ENCODE assay signal across 29 mouse cellular contexts in the genomic region with DNA sequence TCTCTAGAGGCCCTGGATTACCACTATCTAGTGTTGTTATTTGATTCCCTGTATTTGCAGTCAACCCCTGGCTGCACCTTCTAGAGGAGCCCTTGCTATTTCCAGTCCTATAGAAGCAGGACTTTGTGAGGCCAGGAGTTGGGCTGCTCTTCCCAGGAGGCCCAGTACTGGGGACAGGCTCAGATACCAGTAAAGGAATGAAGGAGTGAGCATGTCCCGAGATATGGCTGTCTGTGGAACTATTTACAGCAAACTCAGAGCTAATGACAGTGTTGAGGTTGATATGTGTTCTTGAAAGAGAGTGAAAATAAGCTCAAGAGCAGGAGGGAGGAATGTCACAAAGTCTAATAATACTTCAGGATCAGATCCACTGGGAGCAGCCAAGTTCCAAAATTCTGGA. TPM values are rescaled to one million over a fixed set of nuclear protein-coding genes. Genes with fewer than 3 reads are reported as not detected.
"Had no signal": no experiment of that assay in that cellular context is flagged by ENCODE, and none has a peak within 500 bp of the region (broad histone marks: within the 10 kb centered on the region; RNA-seq: fewer than 3 reads in every experiment).

No protein-coding gene starts in this region.

- H3K4me3 ChIP-seq: left cerebral cortex, adult 2 months; liver, embryonic 13.5 days had no signal

- H3K4me1 ChIP-seq: liver, embryonic 13.5 days had no signal

- H3K4me2 ChIP-seq: liver, embryonic 13.5 days; midbrain, embryonic 11.5 days had no signal

- DNase-seq: layer of hippocampus, postnatal 36 days; liver, embryonic 13.5 days; lung, adult 2 months; lung, postnatal 14 days; lung, postnatal 4 days; midbrain, embryonic 14.5 days; thymus, adult 18-20 months; thymus, postnatal 36 days had no signal

- H3K9ac ChIP-seq: liver, embryonic 13.5 days had no signal

- H3K27ac ChIP-seq: left cerebral cortex, adult 2 months; liver, embryonic 13.5 days had no signal

- H3K36me3 ChIP-seq: liver, embryonic 13.5 days had no signal

- H3K27me3 ChIP-seq: liver, embryonic 13.5 days had no signal

- H3K9me3 ChIP-seq: liver, embryonic 13.5 days had no signal

RNA-seq across cellular contexts. Expression of gene Ceacam15, which starts 1.7 kb away (rescaled TPM):
- total RNA-seq: layer of hippocampus, adult 8-10 months; layer of hippocampus, postnatal 10 days; layer of hippocampus, postnatal 36 days; left cerebral cortex, adult 2 months; left cerebral cortex, postnatal 10 days; left cerebral cortex, postnatal 36 days; liver, adult 2 months; megakaryocyte progenitor cell, adult 5-6 weeks; megakaryocyte-erythroid progenitor cell, adult 5-6 weeks; midbrain, postnatal 0 days had no signal
- polyA plus RNA-seq: limb, embryonic 11.5 days; limb, embryonic 14.5 days; liver, adult 2 months; liver, embryonic 13.5 days; liver, embryonic 16.5 days; lung, adult 2 months; lung, embryonic 16.5 days; midbrain, embryonic 11.5 days; midbrain, embryonic 14.5 days; midbrain, postnatal 0 days; neural tube, embryonic 11.5 days; neural tube, embryonic 14.5 days; small intestine, adult 2 months; spleen, adult 2 months; stomach, embryonic 16.5 days; urinary bladder, adult 2 months had no signal

RNA-seq across cellular contexts. Expression of gene Ceacam9, which starts 47.9 kb away (rescaled TPM):
- total RNA-seq: layer of hippocampus, adult 8-10 months; layer of hippocampus, postnatal 10 days; layer of hippocampus, postnatal 36 days; left cerebral cortex, postnatal 10 days; liver, adult 2 months; megakaryocyte progenitor cell, adult 5-6 weeks; megakaryocyte-erythroid progenitor cell, adult 5-6 weeks; midbrain, postnatal 0 days had no signal
- polyA plus RNA-seq: limb, embryonic 11.5 days; liver, adult 2 months; liver, embryonic 13.5 days; liver, embryonic 16.5 days; lung, adult 2 months; lung, embryonic 16.5 days; midbrain, embryonic 11.5 days; midbrain, embryonic 14.5 days; neural tube, embryonic 11.5 days; small intestine, adult 2 months; spleen, adult 2 months; stomach, embryonic 16.5 days; testis, adult 2 months; urinary bladder, adult 2 months had no signal
